Mouse (Mus musculus) monocyte, adult 2 months (primary cell): ENCODE data around the gene Gm5930.
"Not testable (repeated sequence)": the region's sequence is repeated elsewhere in the genome, so short reads cannot be mapped to it uniquely, and the experiment has no call there.

Experiments used
- DNase-seq, 2 experiments: peaks; one replicate each; pipeline ENCODE4 v3.0.0; 2022; ENCODE audit warnings: low spot score in 2 of 2, low read depth in 1 of 2

Gene Gm5930

GRCm38 (mm10) chr14:44338484-44338883 is at the start of gene Gm5930:
Gene Gm5930 (minus strand): TSS chr14:44338584.
- DNase-seq = not testable (repeated sequence)

GRCm38 (mm10) chr14:44384233-44384632 is 45.8 kb upstream of the Gm5930 start:
- DNase-seq = not testable (repeated sequence)

- not testable (repeated sequence) for DNase-seq
Measured at GRCm38 (mm10) chr14:44365057-44365456, 26.7 kb upstream of the Gm5930 start, which contains the start of gene Gm8229. Gene Gm8229 (plus strand): TSS chr14:44365357.

- not testable (repeated sequence) for DNase-seq
Measured at GRCm38 (mm10) chr14:44362301-44362700, 23.9 kb upstream of the Gm5930 start.

- DNase-seq = not testable (repeated sequence)
Measured at GRCm38 (mm10) chr14:44361416-44361815, 23.0 kb upstream of the Gm5930 start.

- not testable (repeated sequence) for DNase-seq
Measured at GRCm38 (mm10) chr14:44312049-44312448, 26.3 kb downstream of the Gm5930 start.

GRCm38 (mm10) chr14:44285280-44285679 is 53.1 kb downstream of the Gm5930 start, which contains the start of gene Gm8220:
Gene Gm8220 (plus strand): TSS chr14:44285580.
- not testable (repeated sequence) for DNase-seq
